Mouse (Mus musculus) layer of hippocampus, postnatal 10 days (tissue): Measurements from ENCODE around the gene Gm20696. TPM values are rescaled to one million over a fixed set of nuclear protein-coding genes. Genes with fewer than 3 reads are reported as not detected.

Experiments used
- DNase-seq, 2 experiments: peaks; one replicate each; pipeline ENCODE4 v3.0.0; 2021; ENCODE audit warnings: low spot score in 2 of 2
- total RNA-seq, 2 experiments: library from RNA; stranded (reverse); gene quantifications; 2 replicates each; pipeline ENCODE4 v1.2.3; 2021

Gene Gm20696
- total RNA-seq, 2 experiments from 2014 or later = 7.1 to 8.8 TPM

- DNase-seq = peak; percentile 50 to 59
Observed at GRCm38 (mm10) chr6:99485884-99486640, 180.5 kb downstream of the Gm20696 start.

GRCm38 (mm10) chr6:99485217-99485883 is 181.2 kb downstream of the Gm20696 start:
- DNase-seq = peak; percentile 69 to 71

- DNase-seq = no peak
Observed at GRCm38 (mm10) chr6:99484884-99485216, 181.7 kb downstream of the Gm20696 start.

GRCm38 (mm10) chr6:99484197-99484725 is 182.3 kb downstream of the Gm20696 start:
- no peak for DNase-seq

- no peak for DNase-seq
Observed at GRCm38 (mm10) chr6:99483556-99483955, 183.0 kb downstream of the Gm20696 start.

GRCm38 (mm10) chr6:99481568-99481967 is 185.0 kb downstream of the Gm20696 start:
- DNase-seq = no peak

- DNase-seq = no peak
Observed at GRCm38 (mm10) chr6:99478873-99479650, 187.5 kb downstream of the Gm20696 start.

GRCm38 (mm10) chr6:99475040-99475439 is 191.6 kb downstream of the Gm20696 start:
- DNase-seq = no peak

- no peak for DNase-seq
Observed at GRCm38 (mm10) chr6:99470906-99471305, 195.7 kb downstream of the Gm20696 start.

- DNase-seq = no peak
Observed at GRCm38 (mm10) chr6:99469134-99469834, 197.3 kb downstream of the Gm20696 start.

GRCm38 (mm10) chr6:99467831-99468230 is 198.8 kb downstream of the Gm20696 start:
- DNase-seq = no peak

- no peak for DNase-seq
Observed at GRCm38 (mm10) chr6:99467109-99467508, 199.5 kb downstream of the Gm20696 start.

GRCm38 (mm10) chr6:99466354-99466753 is 200.2 kb downstream of the Gm20696 start:
- DNase-seq = no peak

GRCm38 (mm10) chr6:99464449-99464848 is 202.1 kb downstream of the Gm20696 start:
- DNase-seq = no peak

GRCm38 (mm10) chr6:99463906-99464305 is 202.7 kb downstream of the Gm20696 start:
- peak; percentile 23 to 41 for DNase-seq

GRCm38 (mm10) chr6:99458775-99459174 is 207.8 kb downstream of the Gm20696 start:
- no peak for DNase-seq

- no peak for DNase-seq
Observed at GRCm38 (mm10) chr6:99453763-99454520, 212.7 kb downstream of the Gm20696 start.

GRCm38 (mm10) chr6:99452638-99453185 is 213.9 kb downstream of the Gm20696 start:
- no peak for DNase-seq

GRCm38 (mm10) chr6:99451479-99451878 is 215.1 kb downstream of the Gm20696 start:
- DNase-seq = no peak

- DNase-seq = no peak
Observed at GRCm38 (mm10) chr6:99447447-99447846, 219.2 kb downstream of the Gm20696 start.
